Mouse (Mus musculus) intestine, postnatal 0 days (tissue): ENCODE measurements around the gene Il21r. TPM values are rescaled to one million over a fixed set of nuclear protein-coding genes. Genes with fewer than 3 reads are reported as not detected.

Experiments
- ATAC-seq: fragments of 200-750 bp; cut with Nextera tagmentation; 2 replicates; pipeline ENCODE4 v1.8.0; 2017; ENCODE audit warnings: mild to moderate bottlenecking, moderate TSS enrichment, moderate library complexity
- H3K27ac ChIP-seq: fragments of 300-500 bp; sonication (generic); 2 replicates; pipeline ENCODE4 v1.5.1; 2014; ENCODE audit warnings: mild to moderate bottlenecking, low read depth, low read length, moderate library complexity
- H3K27me3 ChIP-seq: fragments of 300-500 bp; sonication (generic); replicated peaks from 2 replicates; pipeline ENCODE4 v1.6.1; 2014; ENCODE audit warnings: low read length, mixed read lengths; ENCODE audit not compliant: control insufficient read depth, insufficient read depth
- H3K36me3 ChIP-seq: fragments of 300-500 bp; sonication (generic); 2 replicates; pipeline ENCODE4 v1.6.1; 2014; ENCODE audit warnings: mild to moderate bottlenecking, moderate library complexity; ENCODE audit not compliant: control insufficient read depth, insufficient read depth
- H3K4me1 ChIP-seq: fragments of 300-500 bp; sonication (generic); replicated peaks from 2 replicates; pipeline ENCODE4 v1.6.1; 2014; ENCODE audit warnings: antibody characterized with exemption, low read length, mixed read lengths; ENCODE audit not compliant: control insufficient read depth, insufficient read depth
- H3K4me2 ChIP-seq: fragments of 300-500 bp; sonication (generic); replicated peaks from 2 replicates; pipeline ENCODE4 v1.6.1; 2014; ENCODE audit warnings: low read depth, mild to moderate bottlenecking, moderate library complexity
- H3K4me3 ChIP-seq: fragments of 300-500 bp; sonication (generic); 2 replicates; pipeline ENCODE4 v1.5.1; 2014; ENCODE audit warnings: low read depth, low read length
- H3K9ac ChIP-seq: fragments of 300-500 bp; sonication (generic); 2 replicates; pipeline ENCODE4 v1.6.1; 2014; ENCODE audit warnings: mild to moderate bottlenecking, low read depth, low read length
- H3K9me3 ChIP-seq: fragments of 300-500 bp; sonication (generic); 2 replicates; pipeline ENCODE4 v1.6.1; 2016; ENCODE audit warnings: mixed run types; ENCODE audit not compliant: control insufficient read depth
- CTCF ChIP-seq: sonication (generic); IDR thresholded peaks from 2 replicates; pipeline ENCODE4 v1.5.1; 2016; ENCODE audit warnings: low read depth, mild to moderate bottlenecking, control low read depth, antibody characterized with exemption, moderate library complexity
- WGBS: fragments of 180-500 bp; shearing (Covaris S2); extraction: QIAGEN DNeasy Blood & Tissue Kit; methylation state at CpG from one replicate; pipeline ENCODE4 v1.1.7; 2014; 5-methylcytosine and 5-hydroxymethylcytosine counted together
- polyA plus RNA-seq: library from polyadenylated mRNA; unstranded; fragments of >200 nt; fragmentation: Nextera tagmentation; extraction: Ambion mirVana; gene quantifications from 2 replicates; pipeline ENCODE4 v1.2.1, GENCODE M21; 2015

Il21r gene
- polyA plus RNA-seq, 1 experiment from 2014 or later, result 0.09 TPM

DNA sequence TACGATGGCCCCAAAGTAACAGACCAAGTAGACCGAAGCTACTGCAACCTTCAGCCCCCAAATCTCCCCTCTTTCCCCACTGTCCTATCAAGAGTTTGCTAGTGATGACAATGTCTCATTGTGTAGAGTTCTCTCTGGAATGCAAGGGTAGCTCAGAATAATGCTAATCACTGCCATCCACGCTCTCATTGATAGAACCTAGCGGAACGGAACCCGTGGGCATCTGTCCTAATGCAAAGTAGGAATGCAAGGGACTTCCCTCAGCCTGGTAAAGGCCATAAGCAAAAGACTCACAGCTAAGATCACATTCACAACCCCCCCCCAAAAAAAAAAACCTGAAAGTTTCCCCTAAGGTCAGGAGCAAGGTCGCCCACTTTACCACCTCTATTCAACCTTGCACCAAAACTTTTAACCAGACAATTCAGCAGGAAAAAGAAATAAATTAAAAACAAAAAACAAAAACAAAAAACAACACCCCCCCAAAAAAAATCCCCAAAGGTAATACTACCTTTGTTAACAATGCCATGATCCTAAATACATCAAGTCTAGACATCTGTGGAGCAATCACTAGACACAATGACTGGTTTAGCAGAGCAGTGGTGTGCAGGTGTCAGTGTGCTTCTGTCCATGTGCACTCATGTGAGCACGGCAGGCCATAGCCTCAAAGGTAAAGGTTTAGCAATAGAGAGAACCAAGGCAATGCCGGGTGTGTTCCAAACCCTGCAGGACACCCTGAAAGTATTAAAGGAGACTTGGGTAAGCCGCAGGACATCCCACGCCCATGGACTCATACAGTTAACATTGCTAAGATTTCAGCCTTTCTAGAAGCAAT lies 5.5 kb upstream of the Il21r start:
- H3K4me2 ChIP-seq, result no peak overlapping the region
- no peaks in the 10 kb centered on the region for H3K27me3 ChIP-seq
- no peaks in the 10 kb centered on the region for H3K4me1 ChIP-seq
- no peaks in the 10 kb centered on the region for H3K9me3 ChIP-seq
- no peak for ATAC-seq
- H3K27ac ChIP-seq, result no peak overlapping the region
- no peaks in the 10 kb centered on the region for H3K36me3 ChIP-seq
- WGBS, result 90% methylated on average over 11 of the region's 11 CpGs
- no peak overlapping the region for H3K4me3 ChIP-seq
- TF ChIP-seq CTCF, result no peak
- no peak overlapping the region for H3K9ac ChIP-seq

GRCm38 (mm10) chr7:125599373-125599973 lies 3.8 kb upstream of the Il21r start:
- 50% methylated on average over 4 of the region's 4 CpGs for WGBS
- Histone ChIP-seq H3K4me1 (no peaks in the 10 kb centered on the region), H3K27me3 (no peaks in the 10 kb centered on the region), H3K27ac (no peak overlapping the region), H3K36me3 (no peaks in the 10 kb centered on the region), H3K9me3 (no peaks in the 10 kb centered on the region), H3K4me3 (no peak overlapping the region), H3K9ac (no peak overlapping the region), H3K4me2 (no peak overlapping the region)
- no peak for TF ChIP-seq CTCF
- ATAC-seq, result no peak

DNA sequence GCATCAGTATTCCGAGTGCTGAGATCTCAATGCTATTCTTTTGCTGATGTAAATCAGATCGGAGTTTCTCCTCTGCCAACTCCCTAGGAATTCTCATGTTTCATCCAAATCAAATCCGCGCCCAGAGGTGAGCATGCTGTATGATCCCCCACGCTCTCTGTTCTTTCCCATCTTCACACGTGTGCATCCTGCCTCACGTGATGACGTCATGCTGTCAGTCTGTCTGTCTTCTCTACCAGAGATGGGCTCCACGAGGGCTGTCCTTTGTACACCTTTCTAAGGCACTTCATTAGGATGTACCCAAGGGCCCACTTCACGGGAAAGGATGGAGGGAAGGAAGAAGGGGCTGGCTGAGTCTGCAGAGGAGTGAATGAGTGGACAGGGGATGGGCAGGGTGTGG lies 3.1 kb upstream of the Il21r start:
- TF ChIP-seq CTCF, result no peak
- Histone ChIP-seq H3K27me3 (no peaks in the 10 kb centered on the region), H3K27ac (no peak overlapping the region), H3K9me3 (no peaks in the 10 kb centered on the region), H3K9ac (no peak overlapping the region), H3K4me3 (no peak overlapping the region), H3K4me1 (no peaks in the 10 kb centered on the region), H3K36me3 (no peaks in the 10 kb centered on the region), H3K4me2 (no peak overlapping the region)
- no peak for ATAC-seq
- 69% methylated on average over 10 of the region's 10 CpGs for WGBS

- Histone ChIP-seq H3K9me3 (no peaks in the 10 kb centered on the region), H3K4me2 (no peak overlapping the region), H3K36me3 (no peaks in the 10 kb centered on the region), H3K4me3 (no peak overlapping the region), H3K9ac (no peak overlapping the region), H3K27ac (no peak overlapping the region), H3K4me1 (no peaks in the 10 kb centered on the region), H3K27me3 (no peaks in the 10 kb centered on the region)
- TF ChIP-seq CTCF, result no peak
- 35% methylated on average over 6 of the region's 6 CpGs for WGBS
- ATAC-seq, result no peak
These were observed 2.5 kb upstream of the Il21r start for GRCm38 (mm10) chr7:125600612-125601279.

- ATAC-seq, result no peak
- WGBS, result 76% methylated on average over 6 of the region's 6 CpGs
- Histone ChIP-seq H3K36me3 (no peaks in the 10 kb centered on the region), H3K27me3 (no peaks in the 10 kb centered on the region), H3K4me3 (no peak overlapping the region), H3K4me1 (no peaks in the 10 kb centered on the region), H3K9ac (no peak overlapping the region), H3K9me3 (no peaks in the 10 kb centered on the region), H3K4me2 (no peak overlapping the region), H3K27ac (no peak overlapping the region)
- no peak for TF ChIP-seq CTCF
These were observed 2.0 kb upstream of the Il21r start for GRCm38 (mm10) chr7:125601280-125601670.

GRCm38 (mm10) chr7:125601821-125602448 lies 1.3 kb upstream of the Il21r start:
- Histone ChIP-seq H3K4me2 (no peak overlapping the region), H3K27ac (no peak overlapping the region), H3K4me3 (no peak overlapping the region), H3K4me1 (no peaks in the 10 kb centered on the region), H3K9ac (no peak overlapping the region), H3K27me3 (no peaks in the 10 kb centered on the region), H3K9me3 (no peaks in the 10 kb centered on the region), H3K36me3 (no peaks in the 10 kb centered on the region)
- no peak for ATAC-seq
- TF ChIP-seq CTCF, result no peak
- 81% methylated on average over 11 of the region's 11 CpGs for WGBS
